Mouse (Mus musculus) kidney, embryonic 14.5 days (tissue): ENCODE measurements around the gene Eif2ak1. TPM values are rescaled to one million over a fixed set of nuclear protein-coding genes. Genes with fewer than 3 reads are reported as not detected.

ENCODE experiments used
- ATAC-seq: fragments of 200-750 bp; cut with Nextera tagmentation; 2 replicates; pipeline ENCODE4 v1.8.0; 2017; ENCODE audit warnings: moderate number of reproducible peaks, mild to moderate bottlenecking, moderate TSS enrichment, moderate library complexity; ENCODE audit not compliant: low FRiP score, low TSS enrichment
- H3K27ac ChIP-seq: fragments of 300-500 bp; sonication (generic); 2 replicates; pipeline ENCODE4 v1.5.1; 2014; ENCODE audit warnings: low read depth, mild to moderate bottlenecking, low read length, moderate library complexity, mixed read lengths
- H3K27me3 ChIP-seq: fragments of 300-500 bp; sonication (generic); 2 replicates; pipeline ENCODE4 v1.6.1; 2014; ENCODE audit warnings: mild to moderate bottlenecking, low read length; ENCODE audit not compliant: control insufficient read depth, insufficient read depth
- H3K36me3 ChIP-seq: fragments of 300-500 bp; sonication (generic); 2 replicates; pipeline ENCODE4 v1.6.1; 2014; ENCODE audit warnings: low read length, mixed read lengths; ENCODE audit not compliant: control insufficient read depth, insufficient read depth
- H3K4me1 ChIP-seq: fragments of 300-500 bp; sonication (generic); 2 replicates; pipeline ENCODE4 v1.6.1; 2014; ENCODE audit warnings: low read length, mixed read lengths; ENCODE audit not compliant: control insufficient read depth, insufficient read depth
- H3K4me2 ChIP-seq: fragments of 300-500 bp; sonication (generic); replicated peaks from 2 replicates; pipeline ENCODE4 v1.6.1; 2014; ENCODE audit warnings: low read depth, mild to moderate bottlenecking, low read length
- H3K4me3 ChIP-seq: fragments of 300-500 bp; sonication (generic); 2 replicates; pipeline ENCODE4 v1.5.1; 2014; ENCODE audit warnings: mild to moderate bottlenecking, low read length
- H3K9ac ChIP-seq: fragments of 300-500 bp; sonication (generic); 2 replicates; pipeline ENCODE4 v1.6.1; 2014; ENCODE audit warnings: low read depth, mild to moderate bottlenecking, low read length, moderate library complexity
- H3K9me3 ChIP-seq: fragments of 300-500 bp; sonication (generic); 2 replicates; pipeline ENCODE4 v1.6.1; 2016; ENCODE audit warnings: low read length; ENCODE audit not compliant: control insufficient read depth
- WGBS: fragments of 180-500 bp; shearing (Covaris S2); extraction: QIAGEN DNeasy Blood & Tissue Kit; methylation state at CpG from one replicate; pipeline ENCODE4 v1.1.7; 2014; 5-methylcytosine and 5-hydroxymethylcytosine counted together
- polyA plus RNA-seq: library from polyadenylated mRNA; unstranded; fragments of >200 nt; fragmentation: Nextera tagmentation; extraction: Ambion mirVana; gene quantifications from 2 replicates; pipeline ENCODE4 v1.2.1, GENCODE M21; 2014

Gene Eif2ak1
- polyA plus RNA-seq, 1 experiment from 2014 or later, result 49.9 TPM

DNA sequence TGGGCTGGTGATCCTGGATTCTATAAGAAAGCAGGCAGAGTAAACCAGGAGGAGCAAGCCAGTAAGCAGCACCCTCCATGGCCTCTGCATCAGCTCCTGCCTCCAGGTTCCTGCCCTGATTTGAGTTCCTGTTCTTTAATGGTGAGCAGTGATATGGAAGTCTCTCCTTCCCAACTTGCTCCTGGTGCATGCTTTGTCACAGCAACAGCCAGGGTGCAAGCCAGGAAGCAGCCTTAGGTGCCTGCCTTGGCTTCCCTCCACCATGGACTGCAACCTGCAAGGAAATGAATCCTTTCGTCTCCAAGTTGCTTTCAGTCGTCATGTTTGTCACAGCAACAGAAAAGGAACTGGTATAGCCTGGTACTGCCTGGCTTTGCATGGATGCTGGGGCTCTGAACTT is 3.0 kb upstream of the Eif2ak1 start:
- WGBS, result 84% methylated on average over 2 of the region's 2 CpGs
- no peaks in the 10 kb centered on the region for H3K27me3 ChIP-seq
- H3K27ac ChIP-seq, result no peak overlapping the region
- H3K36me3 ChIP-seq, result no peaks in the 10 kb centered on the region
- H3K9ac ChIP-seq, result no peak overlapping the region
- H3K4me3 ChIP-seq, result no peak overlapping the region
- no peak for ATAC-seq
- H3K4me1 ChIP-seq, result peaks cover 9% of the 10 kb centered on the region; the same call in 1 of the 2 replicates
- H3K9me3 ChIP-seq, result no peaks in the 10 kb centered on the region
- no peak overlapping the region for H3K4me2 ChIP-seq

GRCm38 (mm10) chr5:143817931-143818311 is 333 bp downstream of the Eif2ak1 start:
- peak; percentile 74 for ATAC-seq
- Histone ChIP-seq H3K4me3 (peak overlapping the region; percentile 84), H3K9me3 (no peaks in the 10 kb centered on the region), H3K4me2 (peak overlapping the region; percentile 45), H3K27ac (peak overlapping the region; percentile 8; the same call in 1 of the 2 replicates), H3K27me3 (no peaks in the 10 kb centered on the region), H3K9ac (peak overlapping the region; percentile 83), H3K4me1 (peaks cover 9% of the 10 kb centered on the region; the same call in 1 of the 2 replicates), H3K36me3 (no peaks in the 10 kb centered on the region)
- under 1% methylated on average over 32 of the region's 32 CpGs for WGBS

- ATAC-seq, result no peak
- H3K27me3 ChIP-seq, result no peaks in the 10 kb centered on the region
- no peaks in the 10 kb centered on the region for H3K36me3 ChIP-seq
These were observed 873 bp downstream of the Eif2ak1 start for GRCm38 (mm10) chr5:143818461-143818860.

GRCm38 (mm10) chr5:143818949-143819348 is 1.4 kb downstream of the Eif2ak1 start:
- ATAC-seq, result no peak
- peak overlapping the region; percentile 83; the same call in 1 of the 2 replicates for H3K9ac ChIP-seq

More at GRCm38 (mm10) chr5:143818461-143818860, 873 bp downstream of the Eif2ak1 start:
- no peaks in the 10 kb centered on the region for H3K9me3 ChIP-seq
- H3K4me3 ChIP-seq, result peak overlapping the region; percentile 84
- H3K4me1 ChIP-seq, result peaks cover 9% of the 10 kb centered on the region; the same call in 1 of the 2 replicates
- H3K27ac ChIP-seq, result no peak overlapping the region
- H3K9ac ChIP-seq, result peak overlapping the region; percentile 83
- 12% methylated on average over 10 of the region's 10 CpGs for WGBS
- peak overlapping the region; percentile 45 for H3K4me2 ChIP-seq

GRCm38 (mm10) chr5:143819906-143820660 is 2.5 kb downstream of the Eif2ak1 start:
- H3K4me3 ChIP-seq, result no peak overlapping the region

More at GRCm38 (mm10) chr5:143818949-143819348, 1.4 kb downstream of the Eif2ak1 start:
- no peaks in the 10 kb centered on the region for H3K27me3 ChIP-seq
- no peaks in the 10 kb centered on the region for H3K9me3 ChIP-seq
- no peaks in the 10 kb centered on the region for H3K36me3 ChIP-seq
- peaks cover 9% of the 10 kb centered on the region; the same call in 1 of the 2 replicates for H3K4me1 ChIP-seq
- H3K4me2 ChIP-seq, result peak overlapping the region; percentile 45; the same call in 1 of the 2 replicates
- H3K27ac ChIP-seq, result no peak overlapping the region
- 82% methylated on average over 13 of the region's 13 CpGs for WGBS
- H3K4me3 ChIP-seq, result peak overlapping the region; percentile 4; the same call in 1 of the 2 replicates

DNA sequence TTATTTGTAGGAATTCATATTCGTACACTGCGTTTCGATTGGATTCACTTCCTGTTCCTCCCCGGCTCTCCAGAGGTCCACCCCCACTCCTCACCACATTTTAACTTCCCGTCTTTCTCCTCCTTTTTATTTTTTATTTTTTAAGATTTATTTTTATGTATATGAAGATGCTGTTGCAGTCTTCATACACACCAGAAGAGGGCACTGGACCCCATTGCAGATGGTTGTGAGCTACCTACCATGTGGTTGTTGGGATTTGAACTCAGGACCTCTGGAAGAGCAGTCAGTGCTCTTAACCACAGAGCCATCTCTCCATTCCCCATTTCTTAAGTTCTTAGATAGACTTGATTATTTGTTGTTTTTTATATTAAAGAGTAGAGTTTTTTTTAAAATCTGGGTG is 3.2 kb downstream of the Eif2ak1 start:
- Histone ChIP-seq H3K9me3 (no peaks in the 10 kb centered on the region), H3K9ac (no peak overlapping the region), H3K4me3 (no peak overlapping the region), H3K36me3 (no peaks in the 10 kb centered on the region), H3K4me2 (no peak overlapping the region), H3K4me1 (peaks cover 9% of the 10 kb centered on the region; the same call in 1 of the 2 replicates), H3K27ac (no peak overlapping the region), H3K27me3 (no peaks in the 10 kb centered on the region)
- 90% methylated on average over 5 of the region's 5 CpGs for WGBS
- no peak for ATAC-seq

More at GRCm38 (mm10) chr5:143819906-143820660, 2.5 kb downstream of the Eif2ak1 start:
- H3K36me3 ChIP-seq, result no peaks in the 10 kb centered on the region
- peaks cover 9% of the 10 kb centered on the region; the same call in 1 of the 2 replicates for H3K4me1 ChIP-seq
- H3K27ac ChIP-seq, result no peak overlapping the region
- WGBS, result 86% methylated on average over 24 of the region's 24 CpGs
- H3K9ac ChIP-seq, result no peak overlapping the region
- H3K9me3 ChIP-seq, result no peaks in the 10 kb centered on the region
- no peak for ATAC-seq
- H3K27me3 ChIP-seq, result no peaks in the 10 kb centered on the region
- H3K4me2 ChIP-seq, result no peak overlapping the region

- Histone ChIP-seq H3K4me3 (no peak overlapping the region), H3K4me1 (no peaks in the 10 kb centered on the region), H3K9me3 (no peaks in the 10 kb centered on the region), H3K4me2 (no peak overlapping the region), H3K36me3 (peaks cover 21% of the 10 kb centered on the region), H3K9ac (no peak overlapping the region), H3K27ac (no peak overlapping the region), H3K27me3 (no peaks in the 10 kb centered on the region)
- 89% methylated on average over 11 of the region's 11 CpGs for WGBS
- ATAC-seq, result no peak
These were observed 54.1 kb downstream of the Eif2ak1 start for GRCm38 (mm10) chr5:143871547-143872169.

- no peaks in the 10 kb centered on the region for H3K27me3 ChIP-seq
- peaks cover 42% of the 10 kb centered on the region for H3K36me3 ChIP-seq
- ATAC-seq, result no peak
- H3K9ac ChIP-seq, result no peak overlapping the region
- no peak overlapping the region for H3K4me2 ChIP-seq
- no peaks in the 10 kb centered on the region for H3K9me3 ChIP-seq
- no peak overlapping the region for H3K27ac ChIP-seq
- no peak overlapping the region for H3K4me3 ChIP-seq
- H3K4me1 ChIP-seq, result no peaks in the 10 kb centered on the region
- 75% methylated on average over 4 of the region's 4 CpGs for WGBS
These were observed 57.0 kb downstream of the Eif2ak1 start for GRCm38 (mm10) chr5:143874571-143874970.

DNA sequence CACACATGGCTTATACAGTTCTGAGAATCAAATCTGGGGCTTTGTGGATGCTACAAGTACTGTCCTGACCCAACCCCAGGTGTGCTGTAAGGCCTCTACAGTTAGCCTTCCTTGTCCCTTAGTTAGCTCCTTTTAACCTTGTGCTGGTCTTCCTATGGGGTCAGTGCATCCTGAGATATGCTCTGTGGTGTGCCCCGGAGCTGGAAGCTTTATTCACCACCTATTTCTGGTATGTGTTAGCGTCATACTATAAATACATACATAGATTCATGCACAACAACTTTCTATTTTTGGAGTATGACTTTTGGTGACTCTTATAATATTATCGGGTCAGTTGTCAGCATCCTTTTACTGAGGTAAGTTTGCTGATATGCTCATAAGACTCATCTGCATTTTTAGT is 67.7 kb downstream of the Eif2ak1 start:
- ATAC-seq, result no peak
- Histone ChIP-seq H3K4me2 (no peak overlapping the region), H3K36me3 (peaks cover 93% of the 10 kb centered on the region), H3K4me1 (no peaks in the 10 kb centered on the region), H3K9me3 (peaks cover 5% of the 10 kb centered on the region; the same call in 1 of the 2 replicates), H3K4me3 (no peak overlapping the region), H3K9ac (no peak overlapping the region), H3K27ac (no peak overlapping the region), H3K27me3 (no peaks in the 10 kb centered on the region)
- 95% methylated on average over 3 of the region's 3 CpGs for WGBS
